Mouse (Mus musculus): ENCODE measurements at regions not wholly inside any gene's neighbourhood (a gene's known extent, or its start where the extent isn't known, plus 50 kb on each side); places are given as distances from the start of the nearest gene placed in this dataset.

DNA sequence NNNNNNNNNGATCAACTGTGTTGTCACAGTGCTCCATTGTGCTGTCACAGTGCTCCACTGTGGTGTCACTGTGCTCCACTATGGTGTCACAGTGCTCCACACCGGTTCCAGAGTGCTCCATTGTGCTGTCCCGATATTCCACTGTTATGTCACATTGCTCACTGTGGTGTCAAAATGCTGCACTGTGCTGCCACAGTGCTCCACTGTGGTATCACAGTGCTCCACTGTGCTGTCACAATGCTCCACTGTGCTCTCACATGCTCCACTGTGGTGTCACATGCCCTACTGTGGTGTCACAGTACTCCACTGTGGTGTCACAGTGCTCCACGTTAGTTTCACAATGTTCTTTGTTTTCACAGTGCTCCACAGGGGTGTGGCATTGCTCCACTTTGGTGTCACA, 359.3 kb upstream of the Olfr161 start:
- ATAC-seq (ENCODE audit: insufficient number of reproducible peaks, low FRiP score, low TSS enrichment) = peak; percentile 81; the same call in 1 of the 2 replicates

DNA sequence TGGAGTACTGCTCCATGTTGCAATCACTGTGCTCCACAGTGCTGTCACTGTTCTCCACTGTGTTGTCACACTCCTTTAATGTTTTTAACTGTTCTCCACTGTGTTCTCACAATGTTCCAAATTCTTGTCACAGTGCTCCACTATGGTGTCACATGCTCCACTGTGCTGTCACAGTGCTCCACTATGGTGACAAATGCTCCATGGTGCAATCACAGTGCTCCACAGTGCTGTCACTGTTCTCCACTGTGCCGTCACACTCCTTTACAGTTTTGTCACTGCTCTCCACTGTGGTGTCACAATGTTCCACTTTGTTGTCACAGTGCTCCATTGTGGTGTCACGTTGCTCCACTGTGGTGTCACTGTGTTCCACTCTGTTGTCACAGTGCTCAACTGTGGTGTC, 358.2 kb upstream of the Olfr161 start:
- no peak for ATAC-seq (ENCODE audit: insufficient number of reproducible peaks, low FRiP score, low TSS enrichment)

DNA sequence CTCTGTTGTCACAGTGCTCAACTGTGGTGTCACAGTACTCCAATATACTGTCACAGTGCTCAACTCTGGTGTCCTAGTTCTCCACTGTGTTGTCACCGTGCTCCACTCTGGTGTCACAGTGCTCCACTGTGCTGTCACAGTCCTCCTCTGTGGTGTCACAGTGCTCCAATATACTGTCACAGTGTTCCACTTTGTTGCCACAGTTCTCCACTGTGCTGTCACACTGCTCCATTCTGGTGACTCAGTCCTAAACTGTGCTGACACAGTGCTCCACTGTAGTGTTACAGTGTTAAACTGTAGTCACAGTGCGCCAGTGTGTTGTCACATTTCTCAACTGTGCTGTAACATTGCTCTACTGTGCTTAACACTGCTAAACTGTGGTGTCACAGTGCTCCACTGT, 356.8 kb upstream of the Olfr161 start:
- ATAC-seq (ENCODE audit: insufficient number of reproducible peaks, low FRiP score, low TSS enrichment) = peak; percentile 29; the same call in 1 of the 2 replicates

DNA sequence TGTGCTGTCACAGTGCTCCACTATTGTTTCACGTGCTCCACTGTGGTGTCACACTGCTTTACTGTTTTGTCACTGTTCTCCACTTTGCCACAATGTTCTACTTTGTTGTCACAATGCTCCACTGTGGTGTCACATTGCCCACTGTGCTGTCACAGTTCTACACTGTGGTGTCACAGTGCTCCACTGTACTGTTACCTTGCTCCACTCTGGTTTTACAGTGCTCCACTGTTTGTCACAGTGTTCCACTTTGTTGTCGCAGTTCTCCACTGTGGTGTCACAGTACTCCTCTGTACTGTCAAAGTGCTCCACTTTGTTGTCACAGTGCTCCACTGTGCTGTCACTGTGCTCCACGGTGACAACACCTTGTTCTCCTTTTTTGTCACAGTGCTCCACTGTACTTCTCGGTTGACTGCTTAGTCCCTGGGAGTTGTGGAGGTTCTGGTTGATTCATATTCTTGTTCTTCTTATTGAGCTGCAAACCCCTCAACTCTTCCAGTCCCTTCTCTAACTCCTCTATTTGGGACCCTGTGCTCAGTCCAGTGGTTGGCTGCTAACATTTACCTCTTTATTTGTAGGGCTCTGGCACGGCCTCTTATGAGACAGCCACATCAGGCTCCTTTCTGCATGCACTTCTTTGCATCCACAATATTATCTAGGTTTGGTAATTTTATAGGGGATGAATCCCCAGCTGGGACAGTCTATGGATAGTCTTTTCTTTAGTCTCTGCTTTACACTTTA, 349.7 kb upstream of the Olfr161 start:
- no peak for ATAC-seq (ENCODE audit: insufficient number of reproducible peaks, low FRiP score, low TSS enrichment)

DNA sequence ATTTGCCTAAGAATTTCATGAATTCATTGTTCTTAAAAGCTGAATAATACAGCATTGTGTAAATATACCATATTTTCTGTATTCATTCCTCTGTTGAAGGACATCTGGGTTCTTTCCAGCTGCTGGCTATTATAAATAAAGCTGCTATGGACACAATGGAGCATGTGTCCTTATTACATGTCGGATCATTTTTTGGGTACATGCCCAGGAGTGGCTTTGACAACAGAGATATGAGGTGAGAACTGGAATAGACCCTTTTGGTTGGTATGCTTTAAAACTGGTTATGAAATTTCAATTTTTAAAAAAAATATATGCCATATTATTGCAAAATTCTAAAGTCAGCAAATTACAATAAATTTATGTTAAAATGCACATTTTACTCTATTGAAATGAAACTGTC, 348.9 kb upstream of the Olfr161 start:
- ATAC-seq (ENCODE audit: insufficient number of reproducible peaks, low FRiP score, low TSS enrichment) = no peak

DNA sequence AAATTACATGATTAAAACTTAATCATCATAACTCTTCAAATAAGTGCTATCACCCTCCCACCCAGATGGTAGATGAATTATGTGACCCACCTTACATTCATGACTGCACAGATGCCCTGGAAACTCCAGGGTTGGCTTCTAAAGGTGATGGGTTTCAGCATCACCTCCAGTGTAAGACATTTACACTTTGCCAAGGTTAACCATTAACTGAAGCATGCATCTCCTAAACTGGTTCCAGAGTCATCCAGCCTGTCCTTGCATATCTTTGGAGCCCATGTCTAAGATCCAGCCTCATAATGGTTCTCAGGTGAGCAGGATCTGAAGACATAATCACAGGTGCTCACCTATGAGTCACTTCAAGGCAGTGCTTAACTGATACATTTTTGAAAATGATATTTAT, 344.4 kb upstream of the Olfr161 start:
- ATAC-seq (ENCODE audit: insufficient number of reproducible peaks, low FRiP score, low TSS enrichment) = peak; percentile 36; the same call in 1 of the 2 replicates

DNA sequence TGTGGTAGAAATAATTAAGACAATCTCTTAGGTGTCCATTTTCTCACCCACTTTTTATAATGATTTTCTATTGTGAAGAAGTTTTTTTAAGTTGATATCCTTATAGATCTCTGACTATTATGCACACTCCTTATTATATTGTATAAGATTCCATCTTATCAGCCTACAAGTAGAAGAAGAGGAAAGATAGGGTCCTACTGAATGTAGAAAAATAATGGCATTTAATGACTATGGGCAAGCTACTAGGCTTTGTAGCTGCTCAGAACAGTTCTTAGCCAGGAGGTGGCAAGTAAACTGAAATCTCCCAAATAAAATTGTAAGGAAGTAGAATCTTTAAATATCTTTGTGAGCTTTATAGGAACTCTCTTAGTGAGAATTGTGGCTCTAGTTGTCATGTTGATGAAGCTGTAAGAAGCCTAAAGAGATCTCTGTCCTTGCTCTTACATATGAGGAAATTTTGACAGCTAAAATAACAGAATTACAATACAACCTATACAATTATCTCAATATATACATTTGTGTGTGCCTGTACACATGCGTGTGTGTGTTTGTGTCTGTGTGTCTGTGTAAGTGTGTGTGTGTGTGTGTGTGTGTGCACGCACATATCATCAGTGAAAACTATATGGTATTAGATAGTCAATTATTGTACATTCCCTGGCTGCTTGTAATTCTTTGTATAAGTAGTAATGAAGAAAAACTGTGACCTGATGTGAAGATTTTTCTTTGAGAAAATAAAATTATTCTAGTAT, 343.7 kb upstream of the Olfr161 start:
- ATAC-seq (ENCODE audit: insufficient number of reproducible peaks, low FRiP score, low TSS enrichment) = no peak

DNA sequence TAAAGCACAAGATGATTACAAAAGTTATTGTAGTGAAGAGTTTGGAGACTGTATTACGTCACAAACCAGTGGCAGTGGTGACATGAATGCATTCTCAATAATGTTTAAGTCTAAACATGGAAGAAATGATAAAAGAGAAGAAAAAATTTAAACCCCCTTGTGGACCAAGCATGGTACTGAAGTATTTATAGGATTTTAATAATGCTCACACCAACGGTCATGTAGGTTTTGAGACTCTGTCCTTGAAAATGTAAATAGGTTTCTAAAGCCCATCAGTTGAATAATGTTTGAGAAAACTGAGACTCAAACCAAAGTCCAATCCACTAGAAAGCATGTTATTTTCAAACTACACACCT, 343.1 kb upstream of the Olfr161 start:
- no peak for ATAC-seq (ENCODE audit: insufficient number of reproducible peaks, low FRiP score, low TSS enrichment)

DNA sequence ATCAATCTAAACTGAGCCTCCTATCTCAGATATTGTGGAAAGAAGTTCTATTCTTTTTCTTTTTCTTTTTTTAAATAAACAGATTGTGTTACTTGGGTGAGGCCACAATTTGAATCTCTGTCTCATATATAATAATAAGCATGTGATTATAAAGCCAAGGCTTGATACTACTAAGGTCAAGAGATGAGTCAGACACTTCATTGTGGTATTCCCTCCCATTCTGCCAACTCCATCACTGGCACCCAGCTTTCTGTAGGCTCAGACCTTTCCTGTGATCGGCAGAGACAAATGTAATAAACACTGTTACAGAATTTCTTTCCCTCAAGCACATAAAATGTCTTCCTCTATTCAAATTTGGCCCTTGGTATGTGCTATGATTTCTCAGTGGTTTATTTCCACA, 337.0 kb upstream of the Olfr161 start:
- no peak for ATAC-seq (ENCODE audit: insufficient number of reproducible peaks, low FRiP score, low TSS enrichment)

DNA sequence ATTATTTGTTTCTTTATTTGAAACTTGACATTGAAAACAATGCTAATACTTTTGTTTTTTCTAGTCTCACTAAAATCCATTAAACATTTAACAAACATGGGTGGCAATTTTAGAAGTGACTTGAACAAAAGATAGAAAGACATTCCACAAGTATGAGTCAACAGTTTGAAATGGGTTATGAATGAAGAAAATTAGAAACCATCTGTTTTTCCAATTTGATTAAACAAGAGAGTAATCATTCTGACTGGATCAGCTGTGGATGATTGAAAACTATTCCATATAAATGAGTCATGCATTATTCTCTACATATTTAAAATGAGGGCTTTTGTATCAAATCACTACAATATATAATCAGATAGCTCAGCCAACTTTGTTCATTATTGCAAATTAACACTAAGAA, 334.8 kb upstream of the Olfr161 start:
- no peak for ATAC-seq (ENCODE audit: insufficient number of reproducible peaks, low FRiP score, low TSS enrichment)

DNA sequence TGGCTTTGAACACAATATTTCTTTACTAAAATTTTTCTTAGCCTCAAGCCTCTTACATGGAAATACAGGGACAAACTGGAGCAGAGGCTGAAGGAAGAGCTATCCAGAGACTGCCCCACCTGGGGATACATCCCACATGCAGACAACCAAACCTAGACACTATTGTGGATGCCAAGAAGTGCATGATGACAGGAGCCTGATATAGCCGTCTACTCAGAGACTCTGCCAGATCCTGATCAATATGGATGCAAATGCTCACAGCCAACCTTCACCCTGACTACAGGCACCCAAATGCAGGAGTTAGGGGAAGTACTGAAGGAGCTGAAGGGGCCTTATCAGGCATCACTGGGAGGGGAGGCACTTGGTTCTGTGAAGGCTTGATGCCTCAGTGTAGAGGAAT, 325.5 kb upstream of the Olfr161 start:
- ATAC-seq (ENCODE audit: insufficient number of reproducible peaks, low FRiP score, low TSS enrichment) = no peak

DNA sequence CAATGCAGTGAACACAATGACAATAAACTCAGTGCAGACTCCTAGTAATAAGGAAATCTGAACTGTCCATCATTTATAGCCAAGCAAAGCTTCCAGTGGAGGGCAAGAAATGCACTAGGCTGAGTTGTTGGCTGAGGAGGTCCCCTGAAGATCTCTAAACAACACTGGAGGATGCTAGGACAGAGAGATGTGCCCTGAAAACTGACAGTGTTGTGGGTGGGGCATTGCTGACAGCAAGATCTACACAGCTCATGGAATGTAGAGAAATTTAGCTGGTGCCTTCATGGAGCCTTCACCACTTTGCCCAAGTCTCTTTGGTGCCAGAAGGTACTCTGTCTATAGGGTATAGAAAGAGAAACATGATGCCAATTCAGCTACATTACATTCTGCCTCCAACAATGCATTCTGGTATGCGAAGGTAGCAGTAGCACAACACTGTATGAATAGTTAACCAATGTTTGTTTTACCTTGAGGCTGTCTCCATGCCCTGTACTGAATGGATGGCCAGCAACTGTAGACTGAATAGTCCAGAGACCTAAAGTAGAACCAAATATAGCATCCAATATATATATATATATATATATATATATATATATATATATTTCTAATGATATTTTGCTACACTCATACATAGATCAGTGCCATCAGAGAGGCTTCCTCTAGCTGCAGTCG, 318.9 kb upstream of the Olfr161 start:
- no peak for ATAC-seq (ENCODE audit: insufficient number of reproducible peaks, low FRiP score, low TSS enrichment)

DNA sequence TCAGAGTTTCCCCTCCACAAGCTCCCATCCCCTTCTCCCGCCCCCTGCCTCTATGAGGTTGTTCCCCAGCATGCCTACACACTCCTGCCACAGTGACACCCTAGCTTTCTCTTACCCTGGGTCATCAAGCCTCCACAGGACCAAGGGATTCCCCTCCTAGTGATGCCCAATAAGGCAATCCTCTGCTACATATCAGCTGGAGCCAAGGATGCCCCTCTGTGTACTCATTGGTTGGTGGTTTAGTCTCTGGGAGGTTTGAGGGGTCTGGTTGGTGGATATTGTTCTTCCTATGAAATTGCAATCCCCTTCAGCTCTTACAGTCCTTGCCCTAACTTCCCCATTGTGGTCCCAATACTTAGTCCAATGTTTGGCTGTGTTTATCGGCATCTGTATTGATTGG, 317.4 kb upstream of the Olfr161 start:
- no peak for ATAC-seq (ENCODE audit: insufficient number of reproducible peaks, low FRiP score, low TSS enrichment)

All from cerebellum, adult (tissue).